ENCODE assay signal across 11 mouse cellular contexts in the genomic region with DNA sequence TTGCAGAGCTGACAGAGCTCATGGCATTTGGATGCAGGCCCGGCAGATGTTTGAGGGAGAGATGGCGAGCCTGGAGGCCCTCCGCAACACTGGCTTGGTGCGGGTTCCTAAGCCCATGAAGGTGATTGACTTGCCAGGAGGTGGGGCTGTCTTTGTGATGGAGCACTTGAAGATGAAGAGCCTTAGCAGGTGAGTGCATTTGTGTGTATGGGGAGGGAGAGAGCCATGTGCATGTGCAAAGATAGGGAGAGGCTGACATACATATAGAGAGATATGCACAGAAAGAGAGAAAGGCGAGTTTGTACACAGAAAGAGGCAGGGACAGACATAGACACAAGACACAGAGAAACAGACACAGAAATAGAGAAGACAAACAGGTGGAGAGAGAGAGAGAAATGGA.
"Had no signal": no experiment of that assay in that cellular context is flagged by ENCODE, and none has a peak within 500 bp of the region (broad histone marks: within the 10 kb centered on the region; RNA-seq: fewer than 3 reads in every experiment).

No protein-coding gene starts in this region.

- H3K4me2 ChIP-seq: limb, embryonic 12.5 days; midbrain, embryonic 12.5 days; stomach, embryonic 15.5 days had no signal

- DNase-seq: kidney, adult 2 months; kidney, postnatal 4 days; right cerebral cortex, postnatal 14 days; thymus, adult 2 months; thymus, postnatal 25 days had no signal

- H3K36me3 ChIP-seq: midbrain, embryonic 12.5 days; stomach, embryonic 15.5 days had no signal

- H3K9ac ChIP-seq: limb, embryonic 12.5 days; midbrain, embryonic 12.5 days; stomach, embryonic 15.5 days had no signal

- H3K27ac ChIP-seq: kidney, postnatal 0 days; limb, embryonic 12.5 days; midbrain, embryonic 12.5 days; stomach, embryonic 15.5 days had no signal

- H3K4me3 ChIP-seq: limb, embryonic 12.5 days; midbrain, embryonic 12.5 days; stomach, embryonic 15.5 days had no signal

- ATAC-seq: intestine, embryonic 16.5 days; midbrain, embryonic 16.5 days had no signal

- H3K9me3 ChIP-seq: limb, embryonic 12.5 days; midbrain, embryonic 12.5 days; stomach, embryonic 15.5 days had no signal

- H3K27me3 ChIP-seq: limb, embryonic 12.5 days; stomach, embryonic 15.5 days had no signal
